Mouse (Mus musculus) kidney, adult 2 months (tissue): ENCODE measurements around the gene Adm.

Experiments
- CTCF ChIP-seq: fragments of 200-500 bp; conservative IDR thresholded peaks from 2 replicates; pipeline ENCODE4 v1.5.1; 2011; ENCODE audit warnings: low read depth, mild to moderate bottlenecking, control low read depth, low read length, moderate library complexity, mixed read lengths; ENCODE audit not compliant: insufficient read depth, insufficient read length
- POLR2A ChIP-seq: fragments of 200-500 bp; IDR thresholded peaks from one replicate; pipeline ENCODE4 v1.6.1; 2011; ENCODE audit warnings: low read depth, low read length, control low read depth

DNA sequence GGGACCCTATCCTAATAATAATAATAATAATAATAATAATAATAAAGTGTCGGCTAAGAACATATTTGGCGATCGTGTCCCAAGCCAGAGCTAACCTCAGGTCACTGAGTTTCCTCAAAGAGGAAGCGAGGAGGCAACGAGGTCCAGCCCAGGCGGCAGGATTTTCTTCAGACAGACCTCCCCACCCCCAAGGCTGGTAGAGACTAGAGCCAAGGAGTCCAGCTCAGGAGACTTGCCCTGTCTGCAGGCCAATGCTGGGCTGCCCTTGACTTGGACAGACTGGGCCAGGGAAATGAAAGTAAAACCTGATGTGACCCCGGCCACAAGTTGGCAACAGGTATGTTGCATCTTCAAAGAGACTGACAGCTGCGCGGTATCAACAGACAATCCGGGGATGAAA lies 2.0 kb upstream of the Adm start:
- TF ChIP-seq CTCF (no peak), POLR2A (no peak)
